Mouse (Mus musculus): ENCODE results near the gene Fbxl19.
"Not testable (repeated sequence)": the region's sequence is repeated elsewhere in the genome, so short reads cannot be mapped to it uniquely, and the experiment has no call there.

Fbxl19 gene

GRCm38 (mm10) chr7:127768997-127769593, 24.8 kb downstream of the Fbxl19 start:
- DNase-seq = peak; percentile 95 to 97

GRCm38 (mm10) chr7:127769651-127770038, 25.3 kb downstream of the Fbxl19 start, which contains the start of gene Orai3:
TSS of gene Orai3 (plus strand) at chr7:127769815.
- DNase-seq = peak; percentile 81

GRCm38 (mm10) chr7:127770039-127770905, 25.9 kb downstream of the Fbxl19 start:
- DNase-seq = no peak

GRCm38 (mm10) chr7:127771262-127771661, 26.9 kb downstream of the Fbxl19 start:
- DNase-seq = no peak

- DNase-seq = no peak
Observed at GRCm38 (mm10) chr7:127772080-127772479, 27.7 kb downstream of the Fbxl19 start.

- DNase-seq = no peak
Observed at GRCm38 (mm10) chr7:127772557-127772956, 28.2 kb downstream of the Fbxl19 start.

- DNase-seq = peak; percentile 87 to 88
Observed at GRCm38 (mm10) chr7:127773664-127774384, 29.5 kb downstream of the Fbxl19 start.

GRCm38 (mm10) chr7:127775837-127776236, 31.5 kb downstream of the Fbxl19 start:
- not testable (repeated sequence) for DNase-seq

- DNase-seq = peak; percentile 98 to 99
Observed at GRCm38 (mm10) chr7:127776426-127776825, 32.1 kb downstream of the Fbxl19 start, which contains the start of gene Setd1a. TSS of gene Setd1a (plus strand) at chr7:127776670.

GRCm38 (mm10) chr7:127776878-127777473, 32.6 kb downstream of the Fbxl19 start:
- peak; percentile 99 for DNase-seq

- peak; percentile 84 for DNase-seq
Observed at GRCm38 (mm10) chr7:127777474-127778266, 33.3 kb downstream of the Fbxl19 start.

- peak; percentile 47 to 54 for DNase-seq
Observed at GRCm38 (mm10) chr7:127778350-127778749, 34.0 kb downstream of the Fbxl19 start.

GRCm38 (mm10) chr7:127785308-127785707, 41.0 kb downstream of the Fbxl19 start, which contains the start of gene Gm49388:
TSS of gene Gm49388 (plus strand) at chr7:127785608.
- DNase-seq = no peak

GRCm38 (mm10) chr7:127797076-127797845, 52.9 kb downstream of the Fbxl19 start:
- DNase-seq = peak in 1 of 2 experiments; percentile 24

GRCm38 (mm10) chr7:127798591-127798990, 54.2 kb downstream of the Fbxl19 start:
- DNase-seq = peak; percentile 92 to 94

GRCm38 (mm10) chr7:127799211-127799610, 54.9 kb downstream of the Fbxl19 start:
- DNase-seq = no peak

GRCm38 (mm10) chr7:127799738-127800137, 55.4 kb downstream of the Fbxl19 start:
- DNase-seq = peak; percentile 41 to 57

GRCm38 (mm10) chr7:127800435-127801009, 56.2 kb downstream of the Fbxl19 start, which contains the start of gene Hsd3b7:
TSS of gene Hsd3b7 (plus strand) at chr7:127800604.
- DNase-seq = peak; percentile 96 to 97

- DNase-seq = peak; percentile 45 to 53
Observed at GRCm38 (mm10) chr7:127801010-127801621, 56.8 kb downstream of the Fbxl19 start.

- DNase-seq = peak; percentile 84 to 86
Observed at GRCm38 (mm10) chr7:127802313-127802712, 58.0 kb downstream of the Fbxl19 start.
